Mouse (Mus musculus): Measurements from ENCODE around the gene Zmynd8.

- TF ChIP-seq CTCF (IDR thresholded peaks at IDR 0.05; ENCODE audit: control insufficient read depth, insufficient read depth, insufficient read length) (no peak), FOSL1 (IDR thresholded peaks at IDR 0.05; ENCODE audit: insufficient read depth, low read length, poor library complexity, severe bottlenecking) (no peak), MAX (IDR thresholded peaks at IDR 0.05) (no peak), MYOD1 (IDR thresholded peaks at IDR 0.05; ENCODE audit: control insufficient read depth, insufficient read length, low read depth) (no peak), USF1 (IDR thresholded peaks at IDR 0.05; ENCODE audit: low read depth) (no peak), CEBPB (IDR thresholded peaks at IDR 0.05; ENCODE audit: low read depth) (no peak)
Observed at GRCm38 (mm10) chr2:165832720-165833119, 66.1 kb downstream of the Zmynd8 start.
